Mouse (Mus musculus) left cerebral cortex, postnatal 10 days (tissue): Measurements from ENCODE around the gene Ssxb10. TPM values are rescaled to one million over a fixed set of nuclear protein-coding genes. Genes with fewer than 3 reads are reported as not detected.
"Not testable (repeated sequence)": the region's sequence is repeated elsewhere in the genome, so short reads cannot be mapped to it uniquely, and the experiment has no call there.

Source experiments
- DNase-seq, 2 experiments: peaks; one replicate each; pipeline ENCODE4 v3.0.0; 2021 to 2022; ENCODE audit warnings: low spot score in 2 of 2, mixed read lengths in 1 of 2; ENCODE audit errors: extremely low spot score in 1 of 2
- intact Hi-C: fragments of 180-260 bp; cut with DNase I; formaldehyde crosslinking; loops from one replicate; pipeline ENCODE4 v1.15.1; 2025
- total RNA-seq, 2 experiments: library from RNA; stranded (reverse); gene quantifications; 2 replicates each; pipeline ENCODE4 v1.2.3; 2021

Gene Ssxb10
- not detected for total RNA-seq

DNA sequence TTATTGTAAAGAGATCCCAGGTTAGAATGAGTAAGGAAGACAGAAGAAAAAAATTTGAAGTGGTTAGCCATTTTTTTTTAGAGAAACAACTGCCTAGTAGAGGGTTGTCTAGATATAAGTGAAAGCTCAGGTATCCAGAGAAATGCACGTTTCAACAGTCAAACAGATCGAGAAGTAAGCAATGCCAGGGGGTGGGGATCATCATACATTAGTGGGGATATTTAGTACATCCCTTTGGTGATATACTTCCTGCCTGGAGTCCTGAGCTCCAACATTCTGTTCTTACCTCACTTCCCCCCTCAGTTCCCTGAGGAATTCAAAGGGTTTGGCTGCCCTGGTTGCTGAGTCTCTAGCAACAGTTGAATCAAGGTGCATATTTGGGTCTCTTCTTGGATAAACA is at the start of gene Ssxb10:
TSS of gene Ssxb10 (plus strand) at position 301 of the 400 bp plus-strand sequence.
- intact Hi-C loops = no loop called here
- no peak for DNase-seq

DNA sequence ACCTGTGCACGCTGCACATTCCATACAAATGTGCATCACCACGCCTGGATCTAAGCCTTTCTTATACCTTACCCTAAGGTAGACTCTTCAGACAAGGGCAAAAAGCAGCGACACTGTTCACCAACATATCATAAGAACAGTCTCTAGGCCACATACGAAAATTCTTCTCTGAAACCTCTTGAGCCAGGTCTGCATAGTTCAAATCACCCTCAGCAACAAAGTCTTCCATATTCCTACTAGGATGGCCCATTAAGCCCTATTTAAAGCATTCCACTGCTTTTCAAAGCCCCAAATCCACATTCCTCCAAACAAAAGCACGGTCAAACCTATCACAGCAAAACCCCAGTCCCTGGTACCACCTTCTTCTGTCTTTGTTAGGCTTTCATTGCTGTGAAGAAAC is 38.6 kb upstream of the Ssxb10 start:
- DNase-seq = no peak
- intact Hi-C loops = no loop called here

DNA sequence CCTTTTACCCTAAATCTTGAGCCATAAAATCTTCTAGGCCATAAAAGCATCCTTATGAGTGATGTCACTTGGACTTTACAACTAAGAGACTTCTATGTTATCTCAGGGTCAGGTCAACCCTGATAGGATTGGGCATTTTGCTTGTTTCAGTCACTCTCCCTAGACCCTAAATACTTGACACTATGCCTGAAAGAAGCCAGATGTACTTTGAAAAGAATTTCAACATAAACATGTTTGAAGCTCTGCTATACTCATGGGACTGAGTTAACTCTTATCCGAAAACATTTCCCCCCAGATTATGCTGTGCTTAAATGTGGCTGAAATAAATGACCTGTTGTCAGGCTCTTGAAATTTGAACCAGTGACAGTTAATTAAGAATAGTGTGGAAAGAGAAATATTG is 17.9 kb upstream of the Ssxb10 start:
- intact Hi-C loops = no loop called here
- DNase-seq = no peak

DNA sequence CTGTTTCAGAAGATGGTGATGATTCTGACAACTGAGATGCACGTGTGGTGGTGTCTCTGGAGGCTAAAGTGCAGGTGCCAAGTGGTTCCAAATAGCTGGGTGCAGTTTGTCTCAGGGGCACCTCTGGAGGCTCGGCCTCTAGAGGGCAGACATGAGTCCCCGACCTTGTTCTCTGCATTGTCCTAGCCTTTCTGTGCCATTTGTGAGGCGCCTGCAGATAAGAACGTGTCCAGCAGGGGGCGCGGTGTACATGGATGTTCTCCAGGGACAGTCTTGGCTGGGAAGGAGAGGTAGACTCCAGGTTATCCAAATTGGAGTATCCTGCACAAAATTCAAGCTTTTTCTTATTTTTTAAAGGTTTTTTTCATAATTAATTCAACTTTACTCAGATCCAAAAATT is 12.3 kb upstream of the Ssxb10 start:
- DNase-seq = peak; percentile 0 to 40
- intact Hi-C loops = not testable (repeated sequence)

DNA sequence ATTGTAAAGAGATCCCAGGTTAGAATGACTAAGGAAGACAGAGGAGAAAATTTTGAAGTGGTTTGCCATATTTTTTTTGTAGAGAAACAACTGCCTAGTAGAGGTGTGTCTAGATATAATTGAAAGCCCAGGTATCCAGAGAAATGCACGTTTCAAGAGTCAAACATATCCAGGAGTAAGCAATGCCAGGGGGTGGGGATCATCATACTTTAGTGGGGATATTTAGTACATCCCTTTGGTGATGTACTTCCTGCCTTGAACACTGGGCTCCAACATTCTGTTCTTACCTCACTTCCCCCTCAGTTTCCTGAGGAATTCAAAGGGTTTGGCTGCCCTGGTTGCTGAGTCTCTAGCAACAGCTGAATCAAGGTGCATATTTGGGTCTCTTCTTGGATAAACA is 39.5 kb downstream of the Ssxb10 start, which contains the start of gene Ssxb9:
TSS of gene Ssxb9 (plus strand) at position 301 of the 400 bp plus-strand sequence.
- intact Hi-C loops = not testable (repeated sequence)

More for the DNA sequence above, 39.5 kb downstream of the Ssxb10 start, which contains the start of gene Ssxb9:
- not testable (repeated sequence) for DNase-seq

Other genes starting within 250 kb of the Ssxb10 start
- gene Was, start 236.9 kb upstream of the Ssxb10 start, total RNA-seq = 1 to 10 TPM; 1.4 to 1.5 TPM
- gene Wdr13, start 194.5 kb upstream of the Ssxb10 start, total RNA-seq = 100 to 1,000 TPM; 231 to 242 TPM
- gene Rbm3, start 181.5 kb upstream of the Ssxb10 start, total RNA-seq = 100 to 1,000 TPM; 268 to 306 TPM
- 10 to 100 TPM; 14.4 to 17.7 TPM for gene Tbc1d25, start 151.2 kb upstream of the Ssxb10 start, total RNA-seq
- gene Ebp, start 133.9 kb upstream of the Ssxb10 start, total RNA-seq = 10 to 100 TPM; 27.5 to 29.8 TPM
- gene Porcn, start 120.9 kb upstream of the Ssxb10 start, total RNA-seq = 10 to 100 TPM; 65.8 to 67.9 TPM
- gene Ftsj1, start 75.0 kb upstream of the Ssxb10 start, total RNA-seq = 10 to 100 TPM; 22.9 to 27.5 TPM
- gene Slc38a5, start 56.3 kb upstream of the Ssxb10 start, total RNA-seq = 10 to 100 TPM; 13.5 to 24.3 TPM
- gene Ssxb9, start 39.6 kb downstream of the Ssxb10 start, total RNA-seq = not detected
- gene Ssxb1, start 85.9 kb downstream of the Ssxb10 start, total RNA-seq = not detected
- not detected for gene Ssxb2, start 134.3 kb downstream of the Ssxb10 start, total RNA-seq
- gene Gm14459, start 197.5 kb downstream of the Ssxb10 start, total RNA-seq = not detected
- gene Ssxb6, start 220.8 kb downstream of the Ssxb10 start, total RNA-seq = not detected